Mouse (Mus musculus): ENCODE data around the gene Gsdmc3.
"Not testable (repeated sequence)": the region's sequence is repeated elsewhere in the genome, so short reads cannot be mapped to it uniquely, and the experiment has no call there.

Gsdmc3 gene

GRCm38 (mm10) chr15:63878458-63878857 is at the start of gene Gsdmc3:
TSS of gene Gsdmc3 (minus strand) at chr15:63878558.
- DNase-seq (ENCODE audit: low spot score) = not testable (repeated sequence)

GRCm38 (mm10) chr15:63926201-63926600 is 47.8 kb upstream of the Gsdmc3 start:
- no peak for DNase-seq (ENCODE audit: low spot score)

- no peak for DNase-seq (ENCODE audit: low spot score)
Observed at GRCm38 (mm10) chr15:63924484-63924883, 46.1 kb upstream of the Gsdmc3 start.

- DNase-seq (ENCODE audit: low spot score) = not testable (repeated sequence)
Observed at GRCm38 (mm10) chr15:63921618-63922017, 43.3 kb upstream of the Gsdmc3 start.

GRCm38 (mm10) chr15:63919728-63920127 is 41.4 kb upstream of the Gsdmc3 start:
- not testable (repeated sequence) for DNase-seq (ENCODE audit: low spot score)

- not testable (repeated sequence) for DNase-seq (ENCODE audit: low spot score)
Observed at GRCm38 (mm10) chr15:63916584-63916983, 38.2 kb upstream of the Gsdmc3 start.

- not testable (repeated sequence) for DNase-seq (ENCODE audit: low spot score)
Observed at GRCm38 (mm10) chr15:63912197-63912596, 33.8 kb upstream of the Gsdmc3 start, which contains the start of gene Gsdmc4. TSS of gene Gsdmc4 (minus strand) at chr15:63912297.

- not testable (repeated sequence) for DNase-seq (ENCODE audit: low spot score)
Observed at GRCm38 (mm10) chr15:63909896-63910295, 31.5 kb upstream of the Gsdmc3 start.

GRCm38 (mm10) chr15:63895560-63896353 is 17.4 kb upstream of the Gsdmc3 start:
- DNase-seq (ENCODE audit: low spot score) = not testable (repeated sequence)

GRCm38 (mm10) chr15:63888440-63888839 is 10.1 kb upstream of the Gsdmc3 start:
- DNase-seq (ENCODE audit: low spot score) = not testable (repeated sequence)

- DNase-seq (ENCODE audit: low spot score) = not testable (repeated sequence)
Observed at GRCm38 (mm10) chr15:63887949-63888348, 9.6 kb upstream of the Gsdmc3 start.

GRCm38 (mm10) chr15:63876160-63876559 is 2.2 kb downstream of the Gsdmc3 start:
- not testable (repeated sequence) for DNase-seq (ENCODE audit: low spot score)

GRCm38 (mm10) chr15:63861965-63862364 is 16.4 kb downstream of the Gsdmc3 start:
- not testable (repeated sequence) for DNase-seq (ENCODE audit: low spot score)
